Mouse (Mus musculus): ENCODE results near the gene St6galnac3.
"Not testable (repeated sequence)": the region's sequence is repeated elsewhere in the genome, so short reads cannot be mapped to it uniquely, and the experiment has no call there.

St6galnac3 gene

GRCm38 (mm10) chr3:153417001-153417400 lies 308.0 kb downstream of the St6galnac3 start:
- DNase-seq (ENCODE audit: low read depth, low spot score) = no peak

- DNase-seq (ENCODE audit: low read depth, low spot score) = no peak
These were observed 308.6 kb downstream of the St6galnac3 start for GRCm38 (mm10) chr3:153416383-153416782.

GRCm38 (mm10) chr3:153414132-153414531 lies 310.8 kb downstream of the St6galnac3 start:
- DNase-seq (ENCODE audit: low read depth, low spot score) = no peak

GRCm38 (mm10) chr3:153409286-153409685 lies 315.7 kb downstream of the St6galnac3 start:
- no peak for DNase-seq (ENCODE audit: low read depth, low spot score)

GRCm38 (mm10) chr3:153408361-153408760 lies 316.6 kb downstream of the St6galnac3 start:
- no peak for DNase-seq (ENCODE audit: low read depth, low spot score)

GRCm38 (mm10) chr3:153407698-153408097 lies 317.3 kb downstream of the St6galnac3 start:
- DNase-seq (ENCODE audit: low read depth, low spot score) = no peak

GRCm38 (mm10) chr3:153406858-153407257 lies 318.1 kb downstream of the St6galnac3 start:
- DNase-seq (ENCODE audit: low read depth, low spot score) = no peak

GRCm38 (mm10) chr3:153406220-153406619 lies 318.8 kb downstream of the St6galnac3 start:
- DNase-seq (ENCODE audit: low read depth, low spot score) = no peak

GRCm38 (mm10) chr3:153405643-153406042 lies 319.3 kb downstream of the St6galnac3 start:
- DNase-seq (ENCODE audit: low read depth, low spot score) = no peak

- no peak for DNase-seq (ENCODE audit: low read depth, low spot score)
These were observed 324.7 kb downstream of the St6galnac3 start for GRCm38 (mm10) chr3:153400259-153400658.

- DNase-seq (ENCODE audit: low read depth, low spot score) = no peak
These were observed 325.4 kb downstream of the St6galnac3 start for GRCm38 (mm10) chr3:153399574-153399973.

GRCm38 (mm10) chr3:153397726-153398125 lies 327.2 kb downstream of the St6galnac3 start:
- no peak for DNase-seq (ENCODE audit: low read depth, low spot score)

- no peak for DNase-seq (ENCODE audit: low read depth, low spot score)
These were observed 328.5 kb downstream of the St6galnac3 start for GRCm38 (mm10) chr3:153396375-153397068.

- no peak for DNase-seq (ENCODE audit: low read depth, low spot score)
These were observed 329.6 kb downstream of the St6galnac3 start for GRCm38 (mm10) chr3:153395351-153395750.

- DNase-seq (ENCODE audit: low read depth, low spot score) = no peak
These were observed 330.2 kb downstream of the St6galnac3 start for GRCm38 (mm10) chr3:153394751-153395150.

- DNase-seq (ENCODE audit: low read depth, low spot score) = no peak
These were observed 330.8 kb downstream of the St6galnac3 start for GRCm38 (mm10) chr3:153394224-153394623.

- not testable (repeated sequence) for DNase-seq (ENCODE audit: low read depth, low spot score)
These were observed 333.5 kb downstream of the St6galnac3 start for GRCm38 (mm10) chr3:153391451-153391850.

GRCm38 (mm10) chr3:153384651-153385050 lies 340.3 kb downstream of the St6galnac3 start:
- not testable (repeated sequence) for DNase-seq (ENCODE audit: low read depth, low spot score)

- DNase-seq (ENCODE audit: low read depth, low spot score) = no peak
These were observed 341.3 kb downstream of the St6galnac3 start for GRCm38 (mm10) chr3:153383656-153384055.

GRCm38 (mm10) chr3:153365057-153365755 lies 359.8 kb downstream of the St6galnac3 start:
- DNase-seq (ENCODE audit: low read depth, low spot score) = no peak

- DNase-seq (ENCODE audit: low read depth, low spot score) = no peak
These were observed 360.6 kb downstream of the St6galnac3 start for GRCm38 (mm10) chr3:153364366-153364765.

GRCm38 (mm10) chr3:153359966-153360365 lies 365.0 kb downstream of the St6galnac3 start:
- no peak for DNase-seq (ENCODE audit: low read depth, low spot score)

- no peak for DNase-seq (ENCODE audit: low read depth, low spot score)
These were observed 368.9 kb downstream of the St6galnac3 start for GRCm38 (mm10) chr3:153356071-153356470.

Data from A20 (cell line).